Mouse (Mus musculus) ES-Bruce4 (cell line): ENCODE measurements around the gene Otog.

Source experiments
- CTCF ChIP-seq: IDR thresholded peaks from one replicate; pipeline ENCODE4 v1.8.1; 2011; ENCODE audit warnings: low read depth, low read length
- POLR2A ChIP-seq: IDR thresholded peaks from one replicate; pipeline ENCODE4 v1.8.1; 2011; ENCODE audit warnings: low read length; ENCODE audit not compliant: insufficient read depth

GRCm38 (mm10) chr7:46280896-46281295 is 40.1 kb downstream of the Otog start:
- TF ChIP-seq CTCF (no peak), POLR2A (no peak)
